Mouse (Mus musculus) hematopoietic multipotent progenitor cell, adult 10-12 weeks (in vitro differentiated cells): ENCODE results near the gene Gsta3. TPM values are rescaled to one million over a fixed set of nuclear protein-coding genes. Genes with fewer than 3 reads are reported as not detected.

Experiments used
- polyA plus RNA-seq: library from polyadenylated mRNA; stranded (reverse); fragments of >175 nt; gene quantifications from 2 replicates; pipeline ENCODE4 v1.2.3, GENCODE M21; 2012; ENCODE audit warnings: low replicate concordance

Gsta3 gene
- polyA plus RNA-seq = not detected in 2 replicates

GRCm38 (mm10) chr1:21239911-21240898 lies at the start of gene Gsta3:
Gsta3 (plus strand) TSS chr1:21240589.

GRCm38 (mm10) chr1:21218489-21218919 lies 21.9 kb upstream of the Gsta3 start, which contains the start of gene Tmem14a:
Tmem14a (plus strand) TSS chr1:21218575.

Other genes starting within 250 kb of the Gsta3 start
- gene Tram2, start 161.4 kb upstream of the Gsta3 start, polyA plus RNA-seq = 2.2 and 3.6 TPM in 2 replicates
- gene Tmem14a, start 22.0 kb upstream of the Gsta3 start, polyA plus RNA-seq = 0.44 and 0.78 TPM in 2 replicates
- gene Khdc1a, start 109.1 kb downstream of the Gsta3 start, polyA plus RNA-seq = not detected in 2 replicates
- gene Khdc1c, start 127.7 kb downstream of the Gsta3 start, polyA plus RNA-seq = not detected in 2 replicates
- not detected in 2 replicates for gene Khdc1b, start 143.0 kb downstream of the Gsta3 start, polyA plus RNA-seq